Mouse (Mus musculus): ENCODE results near the gene Cyren.

Cyren gene

GRCm38 (mm10) chr6:34877509-34878321, at the start of gene Cyren:
Gene Cyren, minus strand, starts transcription at chr6:34878060.
- Histone ChIP-seq H3K27me3 (ENCODE audit: control insufficient read depth, insufficient read depth, low read length, poor library complexity, severe bottlenecking) (no peaks in the 10 kb centered on the region), H3K36me3 (ENCODE audit: control insufficient read depth, insufficient read depth, low read length, poor library complexity, severe bottlenecking) (no peaks in the 10 kb centered on the region; the same call in none of the 2 replicates)
- peak; percentile 95 for DNase-seq (ENCODE audit: low read depth, low spot score)

- Histone ChIP-seq H3K27me3 (ENCODE audit: control insufficient read depth, insufficient read depth, low read length, poor library complexity, severe bottlenecking) (no peaks in the 10 kb centered on the region), H3K36me3 (ENCODE audit: control insufficient read depth, insufficient read depth, low read length, poor library complexity, severe bottlenecking) (no peaks in the 10 kb centered on the region)
- DNase-seq (ENCODE audit: low read depth, low spot score) = no peak
Observed at GRCm38 (mm10) chr6:34927594-34927993, 49.7 kb upstream of the Cyren start.

- peak; percentile 80 for DNase-seq (ENCODE audit: low read depth, low spot score)
- H3K36me3 ChIP-seq (ENCODE audit: control insufficient read depth, insufficient read depth, low read length, poor library complexity, severe bottlenecking) = no peaks in the 10 kb centered on the region
- no peaks in the 10 kb centered on the region for H3K27me3 ChIP-seq (ENCODE audit: control insufficient read depth, insufficient read depth, low read length, poor library complexity, severe bottlenecking)
Observed at GRCm38 (mm10) chr6:34927156-34927555, 49.3 kb upstream of the Cyren start.

- H3K36me3 ChIP-seq (ENCODE audit: control insufficient read depth, insufficient read depth, low read length, poor library complexity, severe bottlenecking) = no peaks in the 10 kb centered on the region
- peak; percentile 80 for DNase-seq (ENCODE audit: low read depth, low spot score)
Observed at GRCm38 (mm10) chr6:34921941-34922340, 44.1 kb upstream of the Cyren start.

GRCm38 (mm10) chr6:34920631-34921030, 42.8 kb upstream of the Cyren start:
- DNase-seq (ENCODE audit: low read depth, low spot score) = no peak
- H3K36me3 ChIP-seq (ENCODE audit: control insufficient read depth, insufficient read depth, low read length, poor library complexity, severe bottlenecking) = no peaks in the 10 kb centered on the region
- H3K27me3 ChIP-seq (ENCODE audit: control insufficient read depth, insufficient read depth, low read length, poor library complexity, severe bottlenecking) = no peaks in the 10 kb centered on the region

More at GRCm38 (mm10) chr6:34921941-34922340, 44.1 kb upstream of the Cyren start:
- H3K27me3 ChIP-seq (ENCODE audit: control insufficient read depth, insufficient read depth, low read length, poor library complexity, severe bottlenecking) = no peaks in the 10 kb centered on the region

- no peaks in the 10 kb centered on the region for H3K36me3 ChIP-seq (ENCODE audit: control insufficient read depth, insufficient read depth, low read length, poor library complexity, severe bottlenecking)
- H3K27me3 ChIP-seq (ENCODE audit: control insufficient read depth, insufficient read depth, low read length, poor library complexity, severe bottlenecking) = no peaks in the 10 kb centered on the region
Observed at GRCm38 (mm10) chr6:34919956-34920355, 42.1 kb upstream of the Cyren start, which contains the start of gene Stra8. Gene Stra8, plus strand, starts transcription at chr6:34920163.

GRCm38 (mm10) chr6:34919146-34919545, 41.3 kb upstream of the Cyren start:
- H3K27me3 ChIP-seq (ENCODE audit: control insufficient read depth, insufficient read depth, low read length, poor library complexity, severe bottlenecking) = no peaks in the 10 kb centered on the region

More at GRCm38 (mm10) chr6:34919956-34920355, 42.1 kb upstream of the Cyren start, which contains the start of gene Stra8:
- DNase-seq (ENCODE audit: low read depth, low spot score) = no peak

GRCm38 (mm10) chr6:34914462-34914861, 36.6 kb upstream of the Cyren start:
- no peaks in the 10 kb centered on the region for H3K27me3 ChIP-seq (ENCODE audit: control insufficient read depth, insufficient read depth, low read length, poor library complexity, severe bottlenecking)
- DNase-seq (ENCODE audit: low read depth, low spot score) = no peak
- no peaks in the 10 kb centered on the region for H3K36me3 ChIP-seq (ENCODE audit: control insufficient read depth, insufficient read depth, low read length, poor library complexity, severe bottlenecking)

More at GRCm38 (mm10) chr6:34919146-34919545, 41.3 kb upstream of the Cyren start:
- no peak for DNase-seq (ENCODE audit: low read depth, low spot score)
- H3K36me3 ChIP-seq (ENCODE audit: control insufficient read depth, insufficient read depth, low read length, poor library complexity, severe bottlenecking) = no peaks in the 10 kb centered on the region

- H3K27me3 ChIP-seq (ENCODE audit: control insufficient read depth, insufficient read depth, low read length, poor library complexity, severe bottlenecking) = no peaks in the 10 kb centered on the region
- DNase-seq (ENCODE audit: low read depth, low spot score) = no peak
- no peaks in the 10 kb centered on the region for H3K36me3 ChIP-seq (ENCODE audit: control insufficient read depth, insufficient read depth, low read length, poor library complexity, severe bottlenecking)
Observed at GRCm38 (mm10) chr6:34913341-34914040, 35.6 kb upstream of the Cyren start.

- DNase-seq (ENCODE audit: low read depth, low spot score) = peak; percentile 96
- Histone ChIP-seq H3K36me3 (ENCODE audit: control insufficient read depth, insufficient read depth, low read length, poor library complexity, severe bottlenecking) (peaks cover 3% of the 10 kb centered on the region), H3K27me3 (ENCODE audit: control insufficient read depth, insufficient read depth, low read length, poor library complexity, severe bottlenecking) (no peaks in the 10 kb centered on the region)
Observed at GRCm38 (mm10) chr6:34910371-34911219, 32.7 kb upstream of the Cyren start, which contains the start of gene Wdr91. Gene Wdr91, minus strand, starts transcription at chr6:34910876.

- Histone ChIP-seq H3K36me3 (ENCODE audit: control insufficient read depth, insufficient read depth, low read length, poor library complexity, severe bottlenecking) (peaks cover 3% of the 10 kb centered on the region), H3K27me3 (ENCODE audit: control insufficient read depth, insufficient read depth, low read length, poor library complexity, severe bottlenecking) (no peaks in the 10 kb centered on the region)
- no peak for DNase-seq (ENCODE audit: low read depth, low spot score)
Observed at GRCm38 (mm10) chr6:34909631-34910345, 31.9 kb upstream of the Cyren start.

GRCm38 (mm10) chr6:34907696-34908260, 29.9 kb upstream of the Cyren start:
- Histone ChIP-seq H3K27me3 (ENCODE audit: control insufficient read depth, insufficient read depth, low read length, poor library complexity, severe bottlenecking) (no peaks in the 10 kb centered on the region), H3K36me3 (ENCODE audit: control insufficient read depth, insufficient read depth, low read length, poor library complexity, severe bottlenecking) (peaks cover 3% of the 10 kb centered on the region)
- no peak for DNase-seq (ENCODE audit: low read depth, low spot score)

GRCm38 (mm10) chr6:34907121-34907614, 29.3 kb upstream of the Cyren start:
- no peak for DNase-seq (ENCODE audit: low read depth, low spot score)
- Histone ChIP-seq H3K36me3 (ENCODE audit: control insufficient read depth, insufficient read depth, low read length, poor library complexity, severe bottlenecking) (peaks cover 3% of the 10 kb centered on the region), H3K27me3 (ENCODE audit: control insufficient read depth, insufficient read depth, low read length, poor library complexity, severe bottlenecking) (no peaks in the 10 kb centered on the region)
